Comparison of ENCODE assay signal across 18 mouse cellular contexts in the genomic region with DNA sequence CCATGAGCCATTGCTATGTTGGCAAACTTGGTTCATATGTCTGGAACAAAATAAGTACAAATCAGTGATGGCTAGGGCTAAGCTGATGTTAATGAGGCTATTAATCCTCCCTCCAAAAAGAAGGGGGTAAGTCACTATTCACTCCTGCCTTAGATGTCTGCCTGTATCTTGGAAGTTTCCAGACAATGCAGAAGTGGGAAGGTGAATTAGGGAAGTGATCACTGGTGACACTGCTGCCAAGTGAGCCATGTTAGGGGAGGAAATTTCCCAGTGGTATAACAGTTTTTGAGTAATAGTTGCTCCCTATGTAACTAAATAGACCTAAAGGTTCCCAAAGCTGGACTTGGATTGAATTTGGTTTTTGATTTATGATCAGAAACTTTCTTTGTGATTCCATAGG.
DNase-seq lines count a peak whose midpoint lies in the region; ATAC-seq lines count a peak whose summit lies in the region.
"Had no signal": no experiment of that assay in that cellular context is flagged by ENCODE, and none has a peak within 500 bp of the region (broad histone marks: within the 10 kb centered on the region; RNA-seq: fewer than 3 reads in every experiment).

No protein-coding gene starts in this region.

- peak; percentile 68 for ATAC-seq in common myeloid progenitor, adult 5-6 weeks (replicated peaks; ENCODE audit: low read depth, poor library complexity, severe bottlenecking)
- ATAC-seq in megakaryocyte, adult 5-6 weeks (ENCODE audit: poor library complexity, severe bottlenecking) = peak; percentile 67
- ATAC-seq: activated CD4-positive, CD25-positive, alpha-beta regulatory T cell, adult 4 months; forebrain, embryonic 13.5 days; forebrain, embryonic 15.5 days; forebrain, postnatal 0 days; Patski had no signal

- DNase-seq in embryo, embryonic 10.5 days (ENCODE audit: low spot score) = no peak
- no peak for DNase-seq in layer of hippocampus, postnatal 25 days (ENCODE audit: extremely low spot score in 1 of 2, low spot score in 1 of 2)
- no peak for DNase-seq in kidney, postnatal 25 days
- DNase-seq: adrenal gland, adult 8-10 months; adrenal gland, postnatal 14 days; adrenal gland, postnatal 36 days; cerebellum, adult 11-12 months; cerebellum, adult 2 months; cerebellum, adult 9-10 months; cerebellum, postnatal 10 days; cerebellum, postnatal 25 days; forebrain, postnatal 0 days had no signal
